Mouse (Mus musculus): ENCODE data around the gene Hoxa4. TPM values are rescaled to one million over a fixed set of nuclear protein-coding genes. Genes with fewer than 3 reads are reported as not detected.

The Hoxa4 gene
- total and polyA plus RNA-seq, 2 experiments from 2014 or later, result 0.08 to 0.38 TPM

GRCm38 (mm10) chr6:52231885-52232567 is 40.5 kb upstream of the Hoxa4 start:
- Histone ChIP-seq H3K4me3 (ENCODE audit: low read depth, low read length) (0 out of 2 replicates have a peak overlapping the region, but pooled peaks have one; percentile 6), H3K9me3 (replicated peaks; ENCODE audit: control insufficient read depth, low read length) (no peaks in the 10 kb centered on the region), H3K36me3 (replicated peaks; ENCODE audit: control insufficient read depth, insufficient read depth, low read length) (no peaks in the 10 kb centered on the region), H3K4me1 (ENCODE audit: control insufficient read depth, insufficient read depth) (no peaks in the 10 kb centered on the region), H3K27me3 (ENCODE audit: control insufficient read depth, insufficient read depth, low read length) (peaks cover 98% of the 10 kb centered on the region), H3K9ac (replicated peaks; ENCODE audit: low read depth, low read length) (no peak overlapping the region), H3K27ac (ENCODE audit: low read depth) (no peak overlapping the region), H3K4me2 (ENCODE audit: low read depth, low read length) (no peak overlapping the region)
- DNase-seq (ENCODE audit: low spot score) (no peak), ATAC-seq (ENCODE audit: insufficient read depth, low read depth) (no peak)
- TF ChIP-seq EP300 (IDR thresholded peaks at IDR 0.05; ENCODE audit: low read depth), result no peak
- TF ChIP-seq CTCF (IDR thresholded peaks at IDR 0.05; ENCODE audit: low read depth), result no peak
- 3% methylated on average over 18 of the region's 18 CpGs for WGBS

DNA sequence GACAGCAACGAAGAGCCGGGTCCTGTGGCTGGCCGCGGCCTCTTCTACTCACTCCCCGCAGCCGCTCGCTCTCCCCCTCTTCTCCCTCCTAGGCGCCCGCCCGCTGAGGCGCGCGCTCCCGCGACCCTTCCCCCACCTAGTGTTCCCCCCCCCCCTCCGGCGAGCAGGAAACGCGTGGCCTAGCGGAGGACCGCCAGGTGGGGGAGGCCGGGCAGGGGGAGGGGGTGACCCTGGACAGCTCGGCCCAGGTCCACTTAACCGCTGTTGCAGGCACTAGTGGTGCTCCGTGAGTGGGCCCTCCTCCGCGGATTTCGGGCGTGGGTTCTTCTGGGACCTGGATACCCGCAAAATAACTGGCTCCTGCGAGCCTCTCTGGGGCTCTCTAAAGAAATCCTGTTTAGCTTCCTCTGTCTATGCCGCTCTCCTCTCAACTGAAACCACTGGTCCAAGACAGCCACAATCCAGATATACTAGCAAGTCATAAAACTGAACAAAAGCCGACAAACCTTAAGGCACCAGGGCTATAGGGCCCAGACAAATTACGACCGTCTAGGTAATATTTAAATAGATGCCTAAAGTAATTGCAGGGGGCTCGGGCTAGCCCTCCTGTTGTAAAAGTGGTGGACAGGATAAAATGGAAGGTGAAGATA is 39.1 kb upstream of the Hoxa4 start, which contains the start of gene Hoxa9:
Gene Hoxa9, minus strand, starts transcription at position 574 of the 650 bp plus-strand sequence.
- no peak for TF ChIP-seq CTCF (IDR thresholded peaks at IDR 0.05; ENCODE audit: low read depth)
- no peak for TF ChIP-seq EP300 (IDR thresholded peaks at IDR 0.05; ENCODE audit: low read depth)
- Histone ChIP-seq H3K27me3 (ENCODE audit: control insufficient read depth, insufficient read depth, low read length) (peaks cover 98% of the 10 kb centered on the region), H3K4me1 (ENCODE audit: control insufficient read depth, insufficient read depth) (no peaks in the 10 kb centered on the region), H3K4me3 (ENCODE audit: low read depth, low read length) (peak within 1 kb of the TSS; percentile 15), H3K27ac (ENCODE audit: low read depth) (no peak within 1 kb of the TSS), H3K9me3 (replicated peaks; ENCODE audit: control insufficient read depth, low read length) (no peaks in the 10 kb centered on the region), H3K9ac (replicated peaks; ENCODE audit: low read depth, low read length) (no peak within 1 kb of the TSS), H3K36me3 (replicated peaks; ENCODE audit: control insufficient read depth, insufficient read depth, low read length) (no peaks in the 10 kb centered on the region), H3K4me2 (ENCODE audit: low read depth, low read length) (no peak within 1 kb of the TSS)
- ATAC-seq (ENCODE audit: insufficient read depth, low read depth), result no peak
- no peak for DNase-seq (ENCODE audit: low spot score)
- 4% methylated on average over 19 of the region's 36 CpGs for WGBS

DNA sequence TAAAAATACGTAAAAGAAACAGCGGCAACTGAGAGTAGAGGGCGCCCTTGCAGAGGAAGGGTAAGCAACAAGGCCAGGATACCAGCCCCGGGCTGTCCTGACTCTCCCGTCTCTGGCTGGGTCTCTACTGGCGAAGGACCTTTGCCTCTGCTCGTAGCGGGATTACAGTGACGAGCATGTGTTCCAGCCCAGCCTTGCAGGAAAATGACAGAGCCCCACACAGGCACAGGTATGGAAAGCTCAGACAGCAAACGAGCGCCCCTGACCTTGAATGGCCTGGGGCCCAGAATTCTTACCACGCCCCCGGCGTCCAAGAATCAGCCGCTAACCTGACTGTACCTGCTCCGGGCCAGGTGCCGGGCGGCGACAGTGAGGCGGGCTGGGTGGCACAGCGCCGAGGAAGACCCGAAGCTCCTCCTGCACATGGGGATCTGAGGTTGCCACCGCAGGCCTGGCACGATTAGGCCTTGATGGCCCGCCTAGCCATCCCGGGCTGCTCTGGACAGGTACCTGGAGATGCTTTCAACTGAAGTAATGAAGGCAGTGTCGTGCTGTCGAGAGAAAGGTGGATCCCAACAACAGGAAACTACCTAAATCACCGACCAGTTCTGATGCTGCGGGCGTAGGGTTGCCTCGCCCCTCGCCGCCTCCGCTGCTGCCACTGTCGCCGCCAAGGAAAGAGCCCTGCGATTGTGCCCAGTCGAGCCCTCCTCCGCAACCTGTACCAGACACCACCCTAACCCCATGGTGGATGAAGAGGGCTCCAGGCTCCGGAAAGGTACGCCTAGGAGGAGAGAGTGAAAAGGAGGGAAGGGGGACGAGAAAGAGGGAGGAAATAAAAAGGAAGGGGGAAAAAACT is 38.2 kb upstream of the Hoxa4 start:
- Histone ChIP-seq H3K4me3 (ENCODE audit: low read depth, low read length) (no peak overlapping the region), H3K4me2 (ENCODE audit: low read depth, low read length) (no peak overlapping the region), H3K9ac (replicated peaks; ENCODE audit: low read depth, low read length) (no peak overlapping the region), H3K27ac (ENCODE audit: low read depth) (no peak overlapping the region), H3K4me1 (ENCODE audit: control insufficient read depth, insufficient read depth) (no peaks in the 10 kb centered on the region), H3K36me3 (replicated peaks; ENCODE audit: control insufficient read depth, insufficient read depth, low read length) (no peaks in the 10 kb centered on the region), H3K27me3 (ENCODE audit: control insufficient read depth, insufficient read depth, low read length) (peaks cover 98% of the 10 kb centered on the region), H3K9me3 (replicated peaks; ENCODE audit: control insufficient read depth, low read length) (no peaks in the 10 kb centered on the region)
- no peak for DNase-seq (ENCODE audit: low spot score)
- ATAC-seq (ENCODE audit: insufficient read depth, low read depth), result no peak
- 3% methylated on average over 44 of the region's 44 CpGs for WGBS
- TF ChIP-seq EP300 (IDR thresholded peaks at IDR 0.05; ENCODE audit: low read depth), result no peak
- no peak for TF ChIP-seq CTCF (IDR thresholded peaks at IDR 0.05; ENCODE audit: low read depth)

- TF ChIP-seq EP300 (IDR thresholded peaks at IDR 0.05; ENCODE audit: low read depth), result no peak
- no peak for TF ChIP-seq CTCF (IDR thresholded peaks at IDR 0.05; ENCODE audit: low read depth)
- ATAC-seq (ENCODE audit: insufficient read depth, low read depth) (no peak), DNase-seq (ENCODE audit: low spot score) (no peak)
- Histone ChIP-seq H3K27ac (ENCODE audit: low read depth) (no peak overlapping the region), H3K9ac (replicated peaks; ENCODE audit: low read depth, low read length) (no peak overlapping the region), H3K27me3 (ENCODE audit: control insufficient read depth, insufficient read depth, low read length) (peaks cover 98% of the 10 kb centered on the region), H3K36me3 (replicated peaks; ENCODE audit: control insufficient read depth, insufficient read depth, low read length) (no peaks in the 10 kb centered on the region), H3K9me3 (replicated peaks; ENCODE audit: control insufficient read depth, low read length) (no peaks in the 10 kb centered on the region), H3K4me1 (ENCODE audit: control insufficient read depth, insufficient read depth) (no peaks in the 10 kb centered on the region), H3K4me3 (ENCODE audit: low read depth, low read length) (peak overlapping the region; percentile 15), H3K4me2 (ENCODE audit: low read depth, low read length) (no peak overlapping the region)
- WGBS, result 3% methylated on average over 38 of the region's 38 CpGs
Observed at GRCm38 (mm10) chr6:52228475-52229465, 37.2 kb upstream of the Hoxa4 start.
